Mouse (Mus musculus) kidney, embryonic 15.5 days (tissue): ENCODE results near the gene Pum1. TPM values are rescaled to one million over a fixed set of nuclear protein-coding genes. Genes with fewer than 3 reads are reported as not detected.

Experiments
- ATAC-seq: fragments of 200-750 bp; cut with Nextera tagmentation; replicated peaks from 2 replicates; pipeline ENCODE4 v1.8.0; 2017; ENCODE audit warnings: moderate TSS enrichment; ENCODE audit not compliant: low FRiP score
- H3K27ac ChIP-seq: fragments of 300-500 bp; sonication (generic); 2 replicates; pipeline ENCODE4 v1.5.1; 2015; ENCODE audit warnings: mild to moderate bottlenecking, inconsistent platforms
- H3K27me3 ChIP-seq: fragments of 300-500 bp; sonication (generic); 2 replicates; pipeline ENCODE4 v1.6.1; 2015; ENCODE audit warnings: inconsistent platforms
- H3K36me3 ChIP-seq: fragments of 300-500 bp; sonication (generic); 2 replicates; pipeline ENCODE4 v1.6.1; 2015; ENCODE audit warnings: inconsistent platforms
- H3K4me1 ChIP-seq: fragments of 300-500 bp; sonication (generic); 2 replicates; pipeline ENCODE4 v1.6.1; 2015; ENCODE audit warnings: inconsistent platforms
- H3K4me2 ChIP-seq: fragments of 300-500 bp; sonication (generic); 2 replicates; pipeline ENCODE4 v1.6.1; 2015; ENCODE audit warnings: moderate library complexity, mild to moderate bottlenecking, inconsistent platforms
- H3K4me3 ChIP-seq: fragments of 300-500 bp; sonication (generic); replicated peaks from 2 replicates; pipeline ENCODE4 v1.5.1; 2015; ENCODE audit warnings: mild to moderate bottlenecking, inconsistent platforms
- H3K9ac ChIP-seq: fragments of 300-500 bp; sonication (generic); 2 replicates; pipeline ENCODE4 v1.6.1; 2015; ENCODE audit warnings: mild to moderate bottlenecking, inconsistent platforms
- H3K9me3 ChIP-seq: fragments of 300-500 bp; sonication (generic); replicated peaks from 2 replicates; pipeline ENCODE4 v1.6.1; 2016; ENCODE audit warnings: inconsistent platforms
- WGBS: fragments of 180-500 bp; shearing (Covaris S2); methylation state at CpG from one replicate; pipeline ENCODE4 v1.1.7; 2015; ENCODE audit warnings: mixed read lengths; 5-methylcytosine and 5-hydroxymethylcytosine counted together
- polyA plus RNA-seq: library from polyadenylated mRNA; unstranded; fragments of >200 nt; fragmentation: Nextera tagmentation; extraction: Ambion mirVana; gene quantifications from 2 replicates; pipeline ENCODE4 v1.2.1, GENCODE M21; 2015

The Pum1 gene
- polyA plus RNA-seq, 1 experiment from 2014 or later = 101 TPM

GRCm38 (mm10) chr4:130745561-130746306, 82.6 kb downstream of the Pum1 start:
- Histone ChIP-seq H3K9ac (no peak overlapping the region), H3K36me3 (peaks cover 100% of the 10 kb centered on the region), H3K27ac (no peak overlapping the region), H3K4me3 (no peak overlapping the region), H3K27me3 (no peaks in the 10 kb centered on the region), H3K4me1 (0 out of 2 replicates have a peak, but pooled peaks cover 2% of the 10 kb centered on the region), H3K4me2 (no peak overlapping the region), H3K9me3 (no peaks in the 10 kb centered on the region)
- 58% methylated on average over 5 of the region's 5 CpGs for WGBS
- no peak for ATAC-seq

GRCm38 (mm10) chr4:130749566-130749965, 86.4 kb downstream of the Pum1 start:
- Histone ChIP-seq H3K9ac (no peak overlapping the region), H3K27me3 (no peaks in the 10 kb centered on the region), H3K4me2 (no peak overlapping the region), H3K27ac (no peak overlapping the region), H3K4me1 (0 out of 2 replicates have a peak, but pooled peaks cover 2% of the 10 kb centered on the region), H3K4me3 (no peak overlapping the region), H3K9me3 (no peaks in the 10 kb centered on the region), H3K36me3 (peaks cover 99% of the 10 kb centered on the region)
- ATAC-seq = no peak
- 59% methylated on average over 7 of the region's 7 CpGs for WGBS

GRCm38 (mm10) chr4:130751966-130752365, 88.8 kb downstream of the Pum1 start:
- H3K9ac ChIP-seq = no peak overlapping the region
- 93% methylated on average over 2 of the region's 2 CpGs for WGBS
- ATAC-seq = no peak

GRCm38 (mm10) chr4:130752591-130752990, 89.5 kb downstream of the Pum1 start:
- Histone ChIP-seq H3K27ac (no peak overlapping the region), H3K27me3 (no peaks in the 10 kb centered on the region), H3K4me2 (no peak overlapping the region), H3K4me3 (no peak overlapping the region), H3K9me3 (no peaks in the 10 kb centered on the region), H3K9ac (no peak overlapping the region), H3K4me1 (0 out of 2 replicates have a peak, but pooled peaks cover 2% of the 10 kb centered on the region), H3K36me3 (peaks cover 95% of the 10 kb centered on the region)
- no peak for ATAC-seq
- 73% methylated on average over 7 of the region's 7 CpGs for whole genome bisulfite sequencing

More at GRCm38 (mm10) chr4:130751966-130752365, 88.8 kb downstream of the Pum1 start:
- no peaks in the 10 kb centered on the region for H3K9me3 ChIP-seq
- no peaks in the 10 kb centered on the region for H3K27me3 ChIP-seq
- no peak overlapping the region for H3K4me2 ChIP-seq
- peaks cover 95% of the 10 kb centered on the region for H3K36me3 ChIP-seq
- no peak overlapping the region for H3K4me3 ChIP-seq
- H3K27ac ChIP-seq = no peak overlapping the region
- 0 out of 2 replicates have a peak, but pooled peaks cover 2% of the 10 kb centered on the region for H3K4me1 ChIP-seq

- 68% methylated on average over 5 of the region's 5 CpGs for WGBS
- Histone ChIP-seq H3K27me3 (no peaks in the 10 kb centered on the region), H3K9ac (no peak overlapping the region), H3K27ac (no peak overlapping the region), H3K9me3 (no peaks in the 10 kb centered on the region), H3K4me2 (no peak overlapping the region), H3K36me3 (peaks cover 95% of the 10 kb centered on the region), H3K4me3 (no peak overlapping the region), H3K4me1 (0 out of 2 replicates have a peak, but pooled peaks cover 2% of the 10 kb centered on the region)
- no peak for ATAC-seq
These were observed 90.6 kb downstream of the Pum1 start for GRCm38 (mm10) chr4:130753755-130754154.

GRCm38 (mm10) chr4:130754776-130755175, 91.7 kb downstream of the Pum1 start:
- Histone ChIP-seq H3K27ac (no peak overlapping the region), H3K4me3 (no peak overlapping the region), H3K27me3 (no peaks in the 10 kb centered on the region), H3K4me1 (no peaks in the 10 kb centered on the region), H3K9me3 (no peaks in the 10 kb centered on the region), H3K9ac (no peak overlapping the region), H3K36me3 (peaks cover 95% of the 10 kb centered on the region), H3K4me2 (no peak overlapping the region)
- 47% methylated on average over 2 of the region's 2 CpGs for WGBS
- no peak for ATAC-seq

- Histone ChIP-seq H3K27me3 (no peaks in the 10 kb centered on the region), H3K36me3 (peaks cover 93% of the 10 kb centered on the region), H3K9ac (no peak overlapping the region), H3K4me1 (no peaks in the 10 kb centered on the region), H3K9me3 (no peaks in the 10 kb centered on the region), H3K4me3 (no peak overlapping the region), H3K27ac (no peak overlapping the region), H3K4me2 (no peak overlapping the region)
- WGBS = 77% methylated on average over 2 of the region's 2 CpGs
- no peak for ATAC-seq
These were observed 96.8 kb downstream of the Pum1 start for GRCm38 (mm10) chr4:130759875-130760274.

- peaks cover 95% of the 10 kb centered on the region for H3K36me3 ChIP-seq
- no peak overlapping the region for H3K4me3 ChIP-seq
- H3K9ac ChIP-seq = no peak overlapping the region
- 75% methylated on average over 5 of the region's 5 CpGs for WGBS
- no peaks in the 10 kb centered on the region for H3K27me3 ChIP-seq
- no peaks in the 10 kb centered on the region for H3K4me1 ChIP-seq
- ATAC-seq = no peak
- H3K4me2 ChIP-seq = no peak overlapping the region
- no peaks in the 10 kb centered on the region for H3K9me3 ChIP-seq
- H3K27ac ChIP-seq = no peak overlapping the region
These were observed 98.7 kb downstream of the Pum1 start for GRCm38 (mm10) chr4:130761809-130762208.

GRCm38 (mm10) chr4:130765399-130766160, 102.5 kb downstream of the Pum1 start:
- H3K36me3 ChIP-seq = peaks cover 97% of the 10 kb centered on the region
- no peak overlapping the region for H3K4me3 ChIP-seq
- 85% methylated on average over 7 of the region's 7 CpGs for WGBS
- no peaks in the 10 kb centered on the region for H3K4me1 ChIP-seq
- no peaks in the 10 kb centered on the region for H3K9me3 ChIP-seq
- no peaks in the 10 kb centered on the region for H3K27me3 ChIP-seq
- no peak for ATAC-seq
- H3K27ac ChIP-seq = no peak overlapping the region
- H3K4me2 ChIP-seq = no peak overlapping the region
- no peak overlapping the region for H3K9ac ChIP-seq

GRCm38 (mm10) chr4:130766387-130766786, 103.3 kb downstream of the Pum1 start:
- H3K9me3 ChIP-seq = no peaks in the 10 kb centered on the region
- H3K4me3 ChIP-seq = no peak overlapping the region
- H3K4me1 ChIP-seq = no peaks in the 10 kb centered on the region
- H3K4me2 ChIP-seq = no peak overlapping the region
- no peak overlapping the region for H3K9ac ChIP-seq
- H3K27me3 ChIP-seq = no peaks in the 10 kb centered on the region
- WGBS = 82% methylated on average over 2 of the region's 2 CpGs
- peaks cover 97% of the 10 kb centered on the region for H3K36me3 ChIP-seq
- no peak overlapping the region for H3K27ac ChIP-seq
- no peak for ATAC-seq

GRCm38 (mm10) chr4:130766926-130767325, 103.8 kb downstream of the Pum1 start:
- H3K4me2 ChIP-seq = no peak overlapping the region
- H3K4me3 ChIP-seq = no peak overlapping the region
- no peak for ATAC-seq
- H3K9me3 ChIP-seq = no peaks in the 10 kb centered on the region
- H3K36me3 ChIP-seq = peaks cover 97% of the 10 kb centered on the region
- H3K27me3 ChIP-seq = no peaks in the 10 kb centered on the region
- H3K4me1 ChIP-seq = no peaks in the 10 kb centered on the region
- H3K27ac ChIP-seq = no peak overlapping the region
- H3K9ac ChIP-seq = no peak overlapping the region
- WGBS = 87% methylated on average over 4 of the region's 4 CpGs

GRCm38 (mm10) chr4:130773899-130774298, 110.8 kb downstream of the Pum1 start:
- Histone ChIP-seq H3K36me3 (peaks cover 98% of the 10 kb centered on the region), H3K27ac (no peak overlapping the region), H3K4me3 (no peak overlapping the region), H3K4me2 (no peak overlapping the region), H3K9ac (no peak overlapping the region), H3K4me1 (peaks cover 12% of the 10 kb centered on the region), H3K9me3 (no peaks in the 10 kb centered on the region), H3K27me3 (no peaks in the 10 kb centered on the region)
- no peak for ATAC-seq
- 85% methylated on average over 4 of the region's 4 CpGs for WGBS
